Mouse (Mus musculus): ENCODE measurements at regions not wholly inside any gene's neighbourhood (a gene's known extent, or its start where the extent isn't known, plus 50 kb on each side); places are given as distances from the start of the nearest gene placed in this dataset.

- DNase-seq (ENCODE audit: low spot score) = no peak
Measured at GRCm38 (mm10) chrX:13014051-13014450, 57.2 kb upstream of the Usp9x start.

DNA sequence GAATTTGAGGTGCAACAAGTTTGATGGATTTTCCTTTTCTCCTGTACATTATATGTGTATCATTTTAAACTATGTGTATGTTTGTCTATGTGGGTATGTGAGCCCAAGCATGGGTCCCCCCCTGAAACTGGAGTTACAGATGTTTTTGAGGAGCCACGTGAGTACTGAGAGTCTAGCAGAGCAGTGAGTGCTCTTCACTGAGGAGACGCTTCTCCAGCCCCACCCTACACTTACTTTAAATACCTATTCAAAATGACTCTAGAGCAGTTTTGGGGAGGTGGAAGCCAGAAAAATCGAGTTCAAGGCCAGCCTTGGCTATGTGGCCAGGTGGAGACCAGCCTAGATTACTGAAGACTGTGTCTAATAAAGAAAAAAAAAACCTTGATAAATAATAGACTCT is 58.2 kb upstream of the Usp9x start:
- no peak for DNase-seq (ENCODE audit: low spot score)

- no peak for DNase-seq (ENCODE audit: low spot score)
Measured at GRCm38 (mm10) chrX:12990777-12991176, 80.5 kb upstream of the Usp9x start.

GRCm38 (mm10) chrX:12977676-12978075 is 93.6 kb upstream of the Usp9x start:
- no peak for DNase-seq (ENCODE audit: low spot score)

DNA sequence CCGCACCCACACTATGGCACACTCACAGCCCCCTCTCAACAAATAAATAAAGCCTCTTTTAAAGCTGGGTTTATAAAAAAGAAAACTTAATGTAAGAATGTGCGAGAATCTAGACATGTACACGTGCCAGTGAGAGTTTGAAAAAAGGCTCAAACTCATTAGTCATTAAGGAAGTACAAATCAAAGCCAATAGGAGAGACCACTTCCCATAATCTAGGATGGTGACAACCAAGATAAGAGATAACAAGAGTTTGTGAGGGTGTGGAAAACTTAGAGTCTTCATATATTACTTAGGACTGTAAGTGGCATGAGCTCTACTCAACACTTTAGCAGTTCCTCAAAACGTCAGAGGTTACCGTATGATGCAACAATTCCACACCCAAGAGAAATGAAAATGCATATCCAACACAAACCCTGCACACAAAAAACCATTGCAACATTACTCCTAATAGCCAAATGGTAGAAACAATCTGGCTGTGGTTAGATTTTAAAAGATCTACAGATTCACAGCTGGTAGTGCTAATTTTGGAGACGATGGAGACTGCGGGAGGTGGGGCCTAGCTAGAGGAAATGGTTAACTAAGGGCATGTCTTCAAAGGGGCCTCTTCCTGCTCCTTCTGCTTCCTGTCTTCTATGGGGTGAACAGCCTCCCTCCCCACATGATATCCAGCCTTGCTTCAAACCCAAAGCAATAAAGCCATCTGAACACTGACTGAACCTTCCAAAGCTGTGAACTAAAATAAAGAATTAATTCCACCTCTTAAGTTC is 102.1 kb upstream of the Usp9x start:
- DNase-seq (ENCODE audit: low spot score) = no peak

DNA sequence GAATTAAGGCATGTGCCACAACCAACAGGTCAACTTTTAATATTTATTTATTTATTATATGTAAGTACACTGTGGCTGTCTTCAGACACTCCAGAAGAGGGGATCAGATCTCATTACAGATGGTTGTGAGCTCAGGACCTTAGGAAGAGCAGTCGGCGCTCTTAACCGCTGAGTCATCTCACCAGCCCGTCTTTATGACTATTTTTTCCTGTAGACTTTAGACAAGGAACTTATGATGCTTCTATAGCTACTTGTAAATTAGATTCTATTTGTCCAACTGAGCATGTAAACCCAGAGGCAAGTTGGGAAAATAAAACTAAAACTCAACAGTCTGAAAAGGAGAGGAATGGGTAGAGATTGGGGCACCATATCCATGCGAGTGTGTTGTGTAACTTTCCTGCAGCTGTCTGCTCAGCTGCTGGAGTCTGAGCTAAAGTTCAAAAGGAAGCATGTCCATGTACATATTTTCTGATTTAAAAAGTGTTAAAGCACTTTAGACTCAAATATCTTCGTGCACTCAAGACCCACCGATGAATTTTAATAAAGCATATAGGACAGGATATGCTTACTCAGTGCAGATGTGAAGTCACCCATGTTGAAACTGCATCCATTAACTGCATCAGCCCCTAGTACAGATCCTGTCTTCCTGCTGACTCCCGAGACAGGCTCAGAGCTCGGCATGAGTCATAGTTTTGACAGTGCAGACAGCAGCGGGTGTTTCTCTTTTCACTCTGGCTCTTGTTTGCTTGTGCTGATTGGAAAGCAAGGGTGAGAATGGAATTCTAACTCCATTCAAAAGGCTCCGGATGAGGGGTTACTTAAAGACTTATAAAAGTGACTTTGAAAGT is 111.6 kb upstream of the Usp9x start:
- DNase-seq (ENCODE audit: low spot score) = peak; percentile 12

DNA sequence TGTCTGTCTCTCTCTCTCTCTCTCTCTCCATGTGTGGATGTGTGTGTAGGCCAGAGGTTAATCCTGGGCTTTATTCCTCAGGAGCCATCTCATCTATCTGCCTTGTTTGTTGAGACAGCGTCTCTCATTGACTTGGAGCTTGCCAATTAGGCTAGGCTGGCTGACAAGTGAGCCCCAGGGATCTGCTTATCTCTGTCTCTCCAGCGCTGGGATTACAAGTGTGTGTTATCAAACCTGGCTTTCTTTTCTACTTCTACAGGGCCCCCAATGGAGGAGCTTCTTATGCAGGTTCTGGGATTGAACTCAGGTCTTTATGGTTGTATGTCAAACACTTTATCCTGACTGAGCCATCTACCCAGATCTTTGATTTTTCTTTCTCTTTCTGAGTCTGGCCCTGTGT is 112.4 kb upstream of the Usp9x start:
- no peak for DNase-seq (ENCODE audit: low spot score)

DNA sequence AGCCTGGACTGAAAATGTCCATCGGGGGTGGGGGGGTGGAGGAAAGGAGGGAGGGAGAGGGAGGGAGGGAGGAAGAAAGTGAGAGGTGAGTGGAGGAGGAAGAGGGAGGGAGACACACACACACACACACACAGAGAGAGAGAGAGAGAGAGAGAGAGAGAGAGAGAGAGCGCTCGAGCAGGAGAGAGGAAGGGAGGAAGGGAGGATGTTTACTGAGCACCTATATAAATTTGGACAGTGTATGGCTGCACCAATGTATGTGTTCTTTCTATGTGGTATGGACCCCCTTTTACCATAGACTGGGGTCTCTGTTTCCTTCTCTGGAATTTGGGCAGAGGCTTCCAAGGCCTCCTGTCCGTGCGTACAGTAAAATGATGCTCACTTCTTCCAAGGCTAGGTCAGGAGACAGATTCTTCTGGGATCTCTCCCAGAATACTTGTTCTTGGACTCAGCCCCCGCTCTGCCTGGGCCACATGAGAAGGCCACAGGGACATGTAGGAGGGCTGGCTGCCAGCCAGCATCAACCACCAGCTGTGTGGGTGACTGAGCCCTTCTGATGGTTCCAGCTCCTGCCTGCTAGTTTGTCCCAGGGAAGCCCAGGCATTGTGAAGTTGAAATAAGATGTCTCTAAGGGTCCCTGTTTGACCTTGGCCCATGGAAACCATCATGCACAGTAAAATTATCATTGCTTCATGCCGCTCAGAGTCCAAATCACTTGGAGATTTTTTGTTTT is 120.2 kb upstream of the Usp9x start:
- DNase-seq (ENCODE audit: low spot score) = no peak

DNA sequence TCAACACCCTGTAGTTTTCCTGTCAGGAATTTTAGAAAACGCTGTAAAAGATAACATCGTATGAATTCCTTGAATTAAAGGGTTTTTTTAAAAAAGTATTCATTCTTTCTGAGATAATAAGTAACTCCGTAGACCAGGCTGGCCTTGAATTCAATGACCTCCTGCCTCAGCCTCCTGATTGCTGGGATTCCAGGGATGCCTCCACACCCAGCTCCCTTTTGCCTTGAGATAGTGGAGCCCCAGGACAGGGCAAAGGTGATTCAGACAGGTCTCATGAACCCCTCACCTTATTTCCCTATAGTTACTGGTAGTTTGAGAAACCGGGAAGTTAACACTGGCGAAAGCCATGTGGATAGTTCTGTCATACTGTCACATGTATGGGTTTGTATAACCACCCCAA is 128.8 kb upstream of the Usp9x start:
- DNase-seq (ENCODE audit: low spot score) = no peak

- peak; percentile 6 for DNase-seq (ENCODE audit: low spot score)
Measured at GRCm38 (mm10) chrX:12936406-12937172, 134.7 kb upstream of the Usp9x start.

DNA sequence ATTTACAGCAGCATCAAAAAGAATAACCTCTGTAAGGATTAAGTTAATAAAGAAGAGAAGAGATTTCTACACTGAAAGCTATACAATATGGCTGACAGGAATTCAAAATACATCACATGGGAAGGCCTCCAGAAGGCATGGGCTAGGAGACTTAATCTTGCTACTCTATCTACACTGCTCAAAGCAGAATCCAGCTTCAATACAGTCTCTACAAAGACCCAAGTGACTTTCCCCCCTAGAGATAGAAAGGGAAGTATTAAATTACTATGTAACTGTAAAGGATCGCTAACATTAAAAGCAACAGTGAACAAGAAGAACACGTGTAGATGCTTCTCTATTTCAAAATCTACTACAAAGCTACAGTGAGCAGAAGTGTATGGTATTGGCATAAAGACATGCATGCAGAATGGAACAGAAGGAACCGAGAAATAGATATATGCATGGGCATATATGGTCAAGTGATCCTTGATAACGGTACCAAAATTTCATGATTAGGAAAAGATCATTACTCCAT is 137.9 kb upstream of the Usp9x start:
- DNase-seq (ENCODE audit: low spot score) = no peak

- DNase-seq (ENCODE audit: low spot score) = no peak
Measured at GRCm38 (mm10) chrX:12930242-12930641, 141.1 kb upstream of the Usp9x start.

DNA sequence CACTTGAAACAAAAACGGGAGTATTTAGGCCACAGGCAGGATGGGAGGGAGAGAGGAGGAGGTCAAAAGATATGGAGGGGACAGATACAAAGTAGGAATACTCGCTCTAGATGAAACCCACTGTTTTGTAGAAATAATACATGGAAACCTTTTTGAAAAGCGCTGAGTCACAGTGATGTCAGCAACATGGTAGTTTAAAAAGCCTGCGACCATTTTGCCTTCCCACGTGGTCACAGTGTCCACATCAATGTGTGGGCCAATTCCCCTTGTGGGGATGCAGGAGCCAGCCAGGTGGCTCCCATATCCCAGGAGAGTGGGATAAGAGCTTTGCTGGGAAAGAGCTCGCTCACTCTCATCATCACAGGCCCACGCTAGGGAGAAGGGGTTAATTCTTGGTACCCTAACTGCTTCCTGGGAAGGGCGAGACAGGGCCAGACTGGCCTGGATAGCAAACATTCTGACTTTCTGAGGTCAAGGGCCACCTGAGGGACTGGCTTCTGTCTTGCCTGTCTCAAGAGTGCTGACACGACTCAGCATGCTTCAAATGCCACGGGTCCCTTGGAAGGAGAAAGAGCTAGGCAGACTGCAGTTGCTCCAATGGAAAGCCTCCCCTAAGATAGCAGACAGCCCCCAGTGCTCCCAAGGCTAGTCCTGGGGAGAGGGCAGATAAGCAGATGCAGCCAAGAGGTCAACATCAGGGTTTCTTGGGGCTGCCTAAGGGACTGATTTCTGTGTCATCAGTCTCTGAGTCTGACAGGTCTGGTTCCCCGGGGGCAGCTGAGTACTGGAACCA is 143.3 kb upstream of the Usp9x start:
- DNase-seq (ENCODE audit: low spot score) = no peak

DNA sequence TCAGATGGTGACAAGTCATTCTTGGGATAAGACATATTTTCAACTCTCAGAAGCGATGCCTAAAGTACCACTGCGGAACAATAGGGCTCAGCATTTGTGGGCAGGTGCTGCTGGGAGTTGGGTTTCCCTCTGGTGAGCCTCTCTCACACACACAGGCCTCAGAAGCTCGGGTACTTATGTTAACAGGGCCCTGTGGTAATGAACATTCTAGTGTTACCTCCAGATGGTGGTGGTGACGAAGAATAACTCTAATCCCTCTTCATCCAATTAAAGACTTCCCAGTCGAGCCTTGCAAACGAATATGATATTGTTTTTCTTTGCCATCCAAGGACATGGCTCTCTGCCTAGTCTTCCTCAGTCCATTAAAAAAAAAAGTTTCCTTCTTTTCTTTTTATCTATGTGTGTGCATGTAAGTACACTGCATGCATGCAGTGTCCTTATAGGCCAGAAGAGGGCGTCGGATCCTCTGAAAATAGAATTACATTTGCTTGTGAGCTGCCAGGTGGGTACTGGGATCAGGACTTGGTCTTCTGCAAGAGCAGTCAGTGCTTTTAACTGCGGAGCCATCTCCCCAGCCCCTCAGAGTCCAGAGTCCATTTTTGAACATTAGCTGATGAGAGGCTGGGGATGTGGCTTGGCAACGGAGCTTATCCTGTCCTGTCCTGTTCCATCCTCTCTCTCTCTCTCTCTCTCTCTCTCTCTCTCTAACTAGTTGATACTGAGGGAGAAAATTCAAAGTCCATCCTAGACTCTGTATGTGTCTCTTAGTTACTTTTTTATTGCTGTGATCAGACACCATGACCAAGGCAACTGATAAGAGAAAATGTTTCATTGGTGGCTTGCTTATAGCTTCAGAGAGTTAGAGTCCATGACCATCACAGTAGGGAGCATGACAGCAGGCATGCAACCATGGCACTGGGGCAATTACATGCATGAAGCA is 146.3 kb upstream of the Usp9x start:
- no peak for DNase-seq (ENCODE audit: low spot score)

DNA sequence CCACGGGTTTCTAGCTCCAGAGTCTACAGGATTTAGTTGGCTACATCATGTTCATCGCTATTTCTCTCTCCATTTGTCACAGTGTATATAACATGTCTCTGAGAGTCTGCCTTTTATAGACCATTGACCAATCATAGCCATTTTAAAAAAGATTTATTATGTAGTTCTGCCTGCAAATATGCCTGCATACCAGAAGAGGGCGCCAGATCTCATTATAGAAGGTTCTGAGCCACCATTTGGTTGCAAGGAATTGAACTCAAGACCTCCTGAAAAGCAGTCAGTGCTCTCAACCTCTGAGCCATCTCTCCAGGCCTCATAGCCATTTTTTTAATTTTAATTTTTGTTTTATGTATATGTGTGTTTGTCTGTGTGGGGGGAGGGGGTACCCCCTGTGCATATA is 151.7 kb upstream of the Usp9x start:
- no peak for DNase-seq (ENCODE audit: low spot score)

GRCm38 (mm10) chrX:12917105-12917504 is 154.2 kb upstream of the Usp9x start:
- peak; percentile 25 for DNase-seq (ENCODE audit: low spot score)

- peak; percentile 13 for DNase-seq (ENCODE audit: low spot score)
Measured at GRCm38 (mm10) chrX:12916684-12917083, 154.6 kb upstream of the Usp9x start.

DNA sequence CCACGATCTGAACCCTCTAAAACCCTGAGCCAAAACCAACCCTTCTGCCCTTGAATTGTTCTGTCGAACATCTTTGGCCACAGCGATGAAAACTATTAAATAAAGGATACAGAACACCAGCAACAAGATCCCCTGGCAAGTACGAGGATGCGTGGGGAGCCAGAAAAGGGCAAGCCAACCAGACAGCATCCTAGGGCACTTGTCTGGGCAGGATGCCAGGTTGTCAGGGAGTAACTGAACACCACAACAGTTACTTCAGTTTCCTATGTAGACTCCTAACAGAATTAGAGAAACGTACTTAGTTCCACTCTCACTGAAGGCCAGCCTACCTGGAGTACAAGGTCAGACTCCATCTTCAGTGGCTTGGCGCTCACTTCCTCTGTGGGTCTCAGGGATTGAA is 138.4 kb upstream of the Med14 start:
- DNase-seq (ENCODE audit: low spot score) = no peak

GRCm38 (mm10) chrX:12891468-12891867 is 129.6 kb upstream of the Med14 start:
- DNase-seq (ENCODE audit: low spot score) = no peak

DNA sequence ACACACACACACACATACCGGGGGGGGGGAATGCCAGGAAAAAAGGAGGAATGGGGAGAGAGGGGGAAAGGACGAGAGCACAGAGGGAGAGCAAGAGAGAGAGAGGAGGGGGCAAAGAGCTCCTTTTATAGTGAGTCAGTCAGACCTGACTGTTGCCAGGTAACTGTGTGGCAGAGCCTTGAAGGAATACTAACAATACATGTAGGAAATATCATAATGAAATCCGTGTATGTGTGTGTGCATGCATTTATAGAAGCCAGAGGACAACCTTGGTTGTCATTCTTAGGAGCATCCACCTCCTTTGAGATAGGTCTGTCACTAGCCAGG is 127.6 kb upstream of the Med14 start:
- no peak for DNase-seq (ENCODE audit: low spot score)
